Mouse (Mus musculus): Measurements from ENCODE around the gene Srsf5.

The Srsf5 gene

DNA sequence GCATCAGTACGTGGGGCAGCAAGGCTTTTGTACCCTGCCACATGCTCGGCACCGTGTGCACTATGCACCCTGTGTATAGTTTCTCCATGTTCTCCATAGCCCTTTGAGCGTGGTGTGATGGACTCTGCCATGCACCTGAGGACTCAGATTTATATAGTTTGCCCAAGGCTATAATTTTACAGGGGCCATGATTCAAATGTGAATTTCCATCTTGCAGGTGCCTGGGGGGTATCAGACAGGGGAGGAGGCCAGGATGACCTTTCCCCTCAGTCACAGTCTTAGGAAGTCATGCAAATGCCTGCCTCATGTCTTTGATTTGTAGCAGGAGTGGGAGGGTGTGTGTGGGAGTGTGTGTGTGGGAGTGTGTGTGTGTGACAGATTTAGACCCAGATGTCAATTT lies 52.3 kb downstream of the Srsf5 start:
- peak; percentile 87 for DNase-seq (ENCODE audit: low read depth, low spot score)

DNA sequence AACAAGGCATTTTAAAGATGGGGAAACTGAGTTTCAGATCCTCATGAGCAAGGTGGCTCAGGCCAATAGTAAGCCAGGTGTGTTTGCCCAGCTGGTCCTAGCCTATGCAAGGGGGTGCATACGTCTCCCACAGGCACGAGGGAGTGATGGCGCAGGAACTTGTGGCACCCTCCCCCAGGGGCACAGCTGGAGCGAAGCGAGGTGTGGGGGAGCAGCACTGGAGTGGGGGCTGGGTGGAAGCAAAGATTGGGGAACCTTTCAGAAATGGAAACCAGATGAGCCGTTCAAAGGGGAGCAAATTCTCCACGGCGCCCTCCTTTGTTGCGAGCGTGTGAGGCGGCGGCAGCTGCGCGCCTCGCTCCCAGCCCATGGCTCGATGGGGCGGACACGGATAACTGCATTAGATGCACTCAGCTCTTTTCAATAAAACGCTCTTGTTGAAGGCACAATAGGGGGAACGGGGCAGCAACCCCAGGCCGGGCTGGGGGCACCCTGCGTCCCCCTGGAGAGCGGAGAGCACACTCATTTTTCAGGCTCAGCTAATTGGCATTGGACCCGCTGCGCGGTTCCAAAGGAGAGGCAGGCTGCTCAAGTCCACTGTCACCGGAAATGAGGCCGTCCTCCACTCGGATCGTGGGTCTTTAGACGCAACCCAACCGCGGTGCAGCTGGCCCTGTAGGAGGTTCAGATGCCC lies 53.4 kb downstream of the Srsf5 start:
- DNase-seq (ENCODE audit: low read depth, low spot score), result peak; percentile 98
